10 mouse cellular contexts compared by ENCODE assay signal in genomic region chr3:96051839-96052238, GRCm38 (mm10). TPM values are rescaled to one million over a fixed set of nuclear protein-coding genes. Genes with fewer than 3 reads are reported as not detected.
DNase-seq lines count a peak whose midpoint lies in the region; ATAC-seq and TF ChIP-seq lines count a peak whose summit lies in the region.
"Had no signal": no experiment of that assay in that cellular context is flagged by ENCODE, and none has a peak within 500 bp of the region (broad histone marks: within the 10 kb centered on the region; RNA-seq: fewer than 3 reads in every experiment).

No protein-coding gene starts in this region.

- 50% methylated on average over 2 of the region's 2 CpGs for WGBS in hindbrain, embryonic 14.5 days
- 49% methylated on average over 2 of the region's 2 CpGs for WGBS in hindbrain, embryonic 12.5 days
- 46% methylated on average over 2 of the region's 2 CpGs for WGBS in liver, postnatal 0 days (ENCODE audit: insufficient replicate concordance)

- peak; percentile 79 for DNase-seq in hindbrain, embryonic 14.5 days (ENCODE audit: low spot score)
- peak; percentile 57 for DNase-seq in B cell, adult 2 months
- DNase-seq in R1 (ENCODE audit: low read depth, low spot score) = peak; percentile 58
- peak; percentile 81 for DNase-seq in embryo, embryonic 10.5 days (ENCODE audit: low spot score)
- DNase-seq in liver, postnatal 0 days = no peak
- peak; percentile 45 for DNase-seq in thymus, postnatal 4 days
- no peak for DNase-seq in right cerebral cortex, adult 2 months (ENCODE audit: low spot score in 2 of 2)

- no peak overlapping the region for H3K4me2 ChIP-seq in hindbrain, embryonic 14.5 days (replicated peaks)
- H3K4me2 ChIP-seq in hindbrain, embryonic 12.5 days (replicated peaks) = no peak overlapping the region
- H3K4me2 ChIP-seq in liver, postnatal 0 days (ENCODE audit: low read depth, low read length) = no peak overlapping the region
- H3K4me2 ChIP-seq: liver, embryonic 15.5 days had no signal

- H3K36me3 ChIP-seq in hindbrain, embryonic 14.5 days (replicated peaks; ENCODE audit: control insufficient read depth, insufficient read depth) = peaks cover 40% of the 10 kb centered on the region
- peaks cover 15% of the 10 kb centered on the region; the same call in 1 of the 2 replicates for H3K36me3 ChIP-seq in hindbrain, embryonic 12.5 days
- no peaks in the 10 kb centered on the region; the same call in 1 of the 2 replicates for H3K36me3 ChIP-seq in liver, postnatal 0 days (replicated peaks; ENCODE audit: insufficient read depth, low read length)

- H3K9me3 ChIP-seq in hindbrain, embryonic 14.5 days (ENCODE audit: control insufficient read depth, low read length) = no peaks in the 10 kb centered on the region
- H3K9me3 ChIP-seq in hindbrain, embryonic 12.5 days (replicated peaks) = no peaks in the 10 kb centered on the region
- no peaks in the 10 kb centered on the region for H3K9me3 ChIP-seq in liver, postnatal 0 days (ENCODE audit: low read length)
- H3K9me3 ChIP-seq: liver, embryonic 15.5 days had no signal

- no peaks in the 10 kb centered on the region for H3K27me3 ChIP-seq in hindbrain, embryonic 14.5 days (ENCODE audit: control insufficient read depth, insufficient read depth, low read length)
- no peaks in the 10 kb centered on the region for H3K27me3 ChIP-seq in hindbrain, embryonic 12.5 days
- H3K27me3 ChIP-seq in liver, postnatal 0 days (ENCODE audit: insufficient read depth, low read length) = no peaks in the 10 kb centered on the region
- H3K27me3 ChIP-seq: liver, embryonic 15.5 days had no signal

- H3K4me1 ChIP-seq in hindbrain, embryonic 14.5 days (replicated peaks; ENCODE audit: control insufficient read depth, insufficient read depth, low read length) = peaks cover 5% of the 10 kb centered on the region
- H3K4me1 ChIP-seq in hindbrain, embryonic 12.5 days = peaks cover 3% of the 10 kb centered on the region; the same call in 1 of the 2 replicates
- peaks cover 2% of the 10 kb centered on the region; the same call in 1 of the 2 replicates for H3K4me1 ChIP-seq in liver, postnatal 0 days (ENCODE audit: insufficient read depth)

- TF ChIP-seq CTCF in liver, postnatal 0 days (IDR thresholded peaks at IDR 0.05; ENCODE audit: low read depth) = peak; percentile 90

- no peak for ATAC-seq in hindbrain, embryonic 14.5 days (ENCODE audit: low FRiP score)
- ATAC-seq in hindbrain, embryonic 12.5 days (ENCODE audit: low FRiP score) = no peak
- ATAC-seq in liver, postnatal 0 days = no peak

- H3K9ac ChIP-seq in hindbrain, embryonic 14.5 days = no peak overlapping the region
- no peak overlapping the region for H3K9ac ChIP-seq in hindbrain, embryonic 12.5 days
- H3K9ac ChIP-seq in liver, postnatal 0 days (replicated peaks) = no peak overlapping the region
- H3K9ac ChIP-seq: liver, embryonic 15.5 days had no signal

- no peak overlapping the region for H3K4me3 ChIP-seq in hindbrain, embryonic 14.5 days (replicated peaks; ENCODE audit: low read length)
- H3K4me3 ChIP-seq in hindbrain, embryonic 12.5 days = no peak overlapping the region
- H3K4me3 ChIP-seq in liver, postnatal 0 days (ENCODE audit: low read depth, low read length) = no peak overlapping the region
- H3K4me3 ChIP-seq: erythroblast, embryonic 14.5 days; liver, embryonic 15.5 days had no signal

- no peak overlapping the region for H3K27ac ChIP-seq in hindbrain, embryonic 14.5 days
- no peak overlapping the region for H3K27ac ChIP-seq in hindbrain, embryonic 12.5 days
- H3K27ac ChIP-seq in liver, postnatal 0 days (ENCODE audit: low read depth) = no peak overlapping the region
- H3K27ac ChIP-seq: liver, embryonic 15.5 days had no signal

- TF ChIP-seq EP300 in liver, postnatal 0 days (IDR thresholded peaks at IDR 0.05; ENCODE audit: low read depth) = no peak

RNA-seq across cellular contexts. Expression of gene Vps45, which starts 6.4 kb away (rescaled TPM):
- polyA plus RNA-seq in hindbrain, embryonic 14.5 days (2014; fragmentation: Nextera tagmentation; extraction: Ambion mirVana) = 44.8 and 46.8 TPM in 2 replicates
- 45.4 and 48.3 TPM in 2 replicates for polyA plus RNA-seq in hindbrain, embryonic 12.5 days (2016; fragmentation: Nextera tagmentation; extraction: Ambion mirVana)
- polyA plus RNA-seq in liver, postnatal 0 days (2015; fragmentation: Nextera tagmentation; extraction: Ambion mirVana) = 11.3 and 12.5 TPM in 2 replicates

RNA-seq across cellular contexts. Expression of gene Otud7b, which starts 52.5 kb away (rescaled TPM):
- 7.1 and 7.9 TPM in 2 replicates for polyA plus RNA-seq in hindbrain, embryonic 14.5 days (2014; fragmentation: Nextera tagmentation; extraction: Ambion mirVana)
- polyA plus RNA-seq in hindbrain, embryonic 12.5 days (2016; fragmentation: Nextera tagmentation; extraction: Ambion mirVana) = 17.3 and 18.2 TPM in 2 replicates
- polyA plus RNA-seq in liver, postnatal 0 days (2015; fragmentation: Nextera tagmentation; extraction: Ambion mirVana) = 7.4 and 7.9 TPM in 2 replicates

RNA-seq across cellular contexts. Expression of gene Plekho1, which starts 56.0 kb away (rescaled TPM):
- 47.1 and 49.0 TPM in 2 replicates for polyA plus RNA-seq in hindbrain, embryonic 14.5 days (2014; fragmentation: Nextera tagmentation; extraction: Ambion mirVana)
- polyA plus RNA-seq in hindbrain, embryonic 12.5 days (2016; fragmentation: Nextera tagmentation; extraction: Ambion mirVana) = 77.4 and 79.3 TPM in 2 replicates
- 10.7 and 11.7 TPM in 2 replicates for polyA plus RNA-seq in liver, postnatal 0 days (2015; fragmentation: Nextera tagmentation; extraction: Ambion mirVana)

Comparison
In these comparisons a context has a peak if more than half of its experiments do, and no peak if none do; other contexts are left out.
1. DNase-seq: peak in hindbrain, embryonic 14.5 days (single experiment), B cell, adult 2 months (2 of 2), R1 (single experiment), embryo, embryonic 10.5 days (single experiment) and thymus, postnatal 4 days (single experiment); none in liver, postnatal 0 days (single experiment) and right cerebral cortex, adult 2 months (0 of 2).